Mouse (Mus musculus) bone marrow macrophage, adult 2 months (primary cell): ENCODE measurements around the gene Smtnl2.

Source experiments
- CTCF ChIP-seq: IDR thresholded peaks from 2 replicates; pipeline ENCODE4 v1.5.1; 2012; ENCODE audit warnings: low read depth, mild to moderate bottlenecking, low read length, moderate library complexity
- POLR2A ChIP-seq: IDR thresholded peaks from 2 replicates; pipeline ENCODE4 v1.6.1; 2012; ENCODE audit warnings: mild to moderate bottlenecking, low read depth, low read length, borderline replicate concordance

DNA sequence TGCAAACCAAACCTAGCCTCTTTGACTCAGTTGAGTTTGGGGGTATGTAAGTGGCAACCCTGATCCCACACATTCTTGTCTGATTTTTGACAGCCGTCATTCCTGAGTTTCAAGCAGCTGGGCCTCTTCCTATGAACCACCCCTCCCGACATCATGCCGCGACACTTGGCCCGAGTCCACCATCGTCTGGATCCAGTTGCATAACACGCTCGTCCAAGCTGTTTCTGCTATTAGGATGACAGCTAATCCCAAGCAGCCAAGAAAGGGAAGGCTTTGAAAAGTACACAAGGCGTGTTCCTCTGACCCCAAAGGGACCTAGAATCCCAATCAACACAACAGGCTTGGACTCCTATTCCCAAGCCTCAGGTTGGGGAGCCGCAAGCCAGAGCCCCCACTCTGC lies 14.4 kb downstream of the Smtnl2 start:
- TF ChIP-seq CTCF: no peak
- TF ChIP-seq POLR2A: no peak
